Mouse (Mus musculus) limb, embryonic 14.5 days (tissue): ENCODE results near the gene Fbxl16. TPM values are rescaled to one million over a fixed set of nuclear protein-coding genes. Genes with fewer than 3 reads are reported as not detected.

Source experiments
- ATAC-seq: fragments of 200-750 bp; cut with Nextera tagmentation; 2 replicates; pipeline ENCODE4 v1.8.0; 2017; ENCODE audit warnings: low read depth, moderate number of reproducible peaks, moderate TSS enrichment; ENCODE audit not compliant: low FRiP score
- DNase-seq: peaks from one replicate; pipeline ENCODE4 v3.0.0-alpha.2; 2015; ENCODE audit warnings: low spot score
- H3K27ac ChIP-seq: fragments of 300-500 bp; sonication (generic); replicated peaks from 2 replicates; pipeline ENCODE4 v1.5.1; 2014; ENCODE audit warnings: low read depth, mild to moderate bottlenecking, low read length, moderate library complexity, mixed read lengths
- H3K27me3 ChIP-seq: fragments of 300-500 bp; sonication (generic); 2 replicates; pipeline ENCODE4 v1.6.1; 2014; ENCODE audit warnings: low read length, mixed read lengths; ENCODE audit not compliant: control insufficient read depth, insufficient read depth
- H3K36me3 ChIP-seq: fragments of 300-500 bp; sonication (generic); 2 replicates; pipeline ENCODE4 v1.6.1; 2014; ENCODE audit warnings: mild to moderate bottlenecking, low read length, moderate library complexity, mixed read lengths; ENCODE audit not compliant: control insufficient read depth, insufficient read depth
- H3K4me1 ChIP-seq: fragments of 300-500 bp; sonication (generic); 2 replicates; pipeline ENCODE4 v1.6.1; 2014; ENCODE audit warnings: antibody characterized with exemption, low read length, mixed read lengths; ENCODE audit not compliant: control insufficient read depth, insufficient read depth
- H3K4me2 ChIP-seq: fragments of 300-500 bp; sonication (generic); replicated peaks from 2 replicates; pipeline ENCODE4 v1.6.1; 2014; ENCODE audit warnings: low read depth, mild to moderate bottlenecking, low read length, moderate library complexity; ENCODE audit not compliant: severe bottlenecking
- H3K4me3 ChIP-seq: fragments of 300-500 bp; sonication (generic); replicated peaks from 2 replicates; pipeline ENCODE4 v1.5.1; 2014; ENCODE audit warnings: low read length
- H3K9ac ChIP-seq: fragments of 300-500 bp; sonication (generic); 2 replicates; pipeline ENCODE4 v1.6.1; 2014; ENCODE audit warnings: mild to moderate bottlenecking, low read depth, low read length, moderate library complexity; ENCODE audit not compliant: severe bottlenecking
- H3K9me3 ChIP-seq: fragments of 300-500 bp; sonication (generic); 2 replicates; pipeline ENCODE4 v1.6.1; 2016; ENCODE audit warnings: low read length; ENCODE audit not compliant: control insufficient read depth
- POLR2A ChIP-seq: fragments of 200-500 bp; IDR thresholded peaks from 2 replicates; pipeline ENCODE4 v1.8.0; 2012; ENCODE audit warnings: inconsistent platforms, mild to moderate bottlenecking, moderate library complexity, borderline replicate concordance; ENCODE audit not compliant: insufficient read depth, insufficient read length; ENCODE audit errors: extremely low read depth
- WGBS: fragments of 180-500 bp; shearing (Covaris S2); extraction: QIAGEN DNeasy Blood & Tissue Kit; methylation state at CpG from one replicate; pipeline ENCODE4 v1.1.7; 2014; 5-methylcytosine and 5-hydroxymethylcytosine counted together
- polyA plus RNA-seq, 2 experiments: library from polyadenylated mRNA; depleted of rRNA in 1 of 2; stranded (reverse) in 1 of 2; unstranded in 1 of 2; fragments of >200 nt; fragmentation: Nextera tagmentation in 1 of 2; extraction: Ambion mirVana in 1 of 2; gene quantifications; 2 replicates each; pipeline versions ENCODE4 v1.2.1 to v1.2.3; 2012 to 2014

The Fbxl16 gene
- polyA plus RNA-seq (2012; rRNA removed) (6.5 and 12.2 TPM in 2 replicates), polyA plus RNA-seq (2014; fragmentation: Nextera tagmentation; extraction: Ambion mirVana) (2.0 and 2.5 TPM in 2 replicates)

DNA sequence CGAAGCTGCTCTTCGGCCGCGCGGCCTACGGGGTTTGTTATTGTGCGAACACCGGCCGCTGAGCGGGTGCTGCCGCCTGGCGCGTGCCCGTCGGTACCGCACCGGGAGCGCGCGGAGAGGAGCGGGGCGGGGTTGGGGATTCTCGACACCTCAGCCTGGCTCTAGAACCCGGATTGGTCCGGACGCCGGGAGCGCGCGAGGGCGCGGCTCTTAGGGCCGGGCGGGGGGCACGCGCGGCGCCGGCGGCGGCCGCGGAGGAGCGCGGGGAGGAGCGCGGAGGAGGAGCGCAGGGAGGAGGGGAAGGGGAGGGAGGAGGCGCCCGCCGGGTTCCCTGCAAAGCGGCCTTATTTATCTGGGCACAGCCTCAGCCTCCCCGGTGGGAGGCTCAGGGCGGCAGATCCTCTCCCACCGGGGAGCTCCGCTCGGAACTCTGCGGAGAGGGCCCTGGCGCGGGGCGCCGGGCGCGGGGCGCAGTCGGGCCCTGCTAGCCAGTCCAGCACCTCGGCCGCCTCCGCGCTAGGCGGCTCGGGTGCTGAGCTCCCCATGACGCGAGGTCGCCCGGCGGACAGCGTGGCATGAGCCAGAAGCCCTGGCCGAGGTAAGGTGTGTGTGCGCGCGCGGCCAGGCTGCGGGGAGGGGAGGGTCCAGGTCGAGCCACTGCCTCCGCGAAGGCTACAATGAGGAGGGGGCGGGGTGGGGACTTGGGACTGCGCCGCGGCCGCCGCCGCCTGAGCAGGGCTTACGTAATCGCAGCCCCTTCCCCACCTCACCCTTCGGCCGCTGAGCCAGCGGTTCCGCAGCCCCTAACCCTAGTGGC, at the start of gene Fbxl16:
Gene Fbxl16 (plus strand): TSS at position 297 of the 817 bp plus-strand sequence.
- Histone ChIP-seq H3K4me1 (peaks cover 9% of the 10 kb centered on the region), H3K9me3 (no peaks in the 10 kb centered on the region), H3K27ac (no peak within 1 kb of the TSS), H3K9ac (peak within 1 kb of the TSS; percentile 63), H3K27me3 (peaks cover 30% of the 10 kb centered on the region), H3K4me3 (peak within 1 kb of the TSS; percentile 66), H3K4me2 (peak within 1 kb of the TSS; percentile 96), H3K36me3 (no peaks in the 10 kb centered on the region)
- peak; percentile 82 for DNase-seq
- no peak for TF ChIP-seq POLR2A
- 3% methylated on average over 60 of the region's 100 CpGs for WGBS
- ATAC-seq: peak; percentile 89

DNA sequence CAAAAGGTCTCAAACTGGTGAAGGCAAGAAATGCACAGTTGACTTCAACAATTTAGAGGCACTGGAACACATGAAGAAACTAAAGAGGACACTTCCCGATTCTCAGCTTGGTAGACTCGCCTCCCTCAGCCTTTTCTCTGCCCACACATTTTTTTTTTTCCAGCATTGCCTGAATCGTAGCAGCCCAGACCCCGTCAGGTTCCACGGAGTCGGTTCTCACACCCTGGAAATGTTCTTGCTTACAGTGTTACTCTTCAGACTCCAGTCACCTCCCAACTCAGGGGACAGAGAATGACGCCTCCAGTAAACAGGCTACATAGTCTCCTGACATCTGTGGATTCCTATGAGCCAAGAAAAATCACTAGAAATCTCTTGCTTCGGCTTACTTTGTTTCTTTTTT, 48.7 kb upstream of the Fbxl16 start:
- no peak overlapping the region for H3K27ac ChIP-seq
- H3K36me3 ChIP-seq: no peaks in the 10 kb centered on the region
- ATAC-seq: no peak
- H3K4me1 ChIP-seq: no peaks in the 10 kb centered on the region
- no peaks in the 10 kb centered on the region for H3K9me3 ChIP-seq
- no peak overlapping the region for H3K4me2 ChIP-seq
- no peak for DNase-seq
- no peaks in the 10 kb centered on the region for H3K27me3 ChIP-seq
- no peak for TF ChIP-seq POLR2A
- 73% methylated on average over 8 of the region's 8 CpGs for WGBS
- no peak overlapping the region for H3K4me3 ChIP-seq
- no peak overlapping the region for H3K9ac ChIP-seq

DNA sequence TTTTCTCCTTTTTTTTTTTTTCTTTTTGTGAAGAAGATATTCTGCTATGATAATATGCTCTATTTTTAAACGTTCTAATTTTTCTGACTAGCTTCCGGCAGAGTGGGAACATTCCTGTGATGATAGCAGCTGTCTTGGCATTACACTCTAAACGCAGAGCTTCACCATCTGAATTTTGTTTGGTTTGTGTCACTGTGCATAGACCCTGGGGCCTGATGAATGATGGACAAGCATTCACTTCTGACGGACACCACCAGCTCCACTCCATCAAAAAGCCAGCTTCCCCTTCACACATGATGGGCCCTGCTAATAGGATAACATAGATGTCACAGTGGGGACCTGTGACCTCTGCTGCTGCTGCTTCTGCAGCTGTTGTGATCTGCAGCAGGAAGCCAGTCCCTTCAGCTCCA, 47.3 kb upstream of the Fbxl16 start:
- no peak for TF ChIP-seq POLR2A
- Histone ChIP-seq H3K9ac (no peak overlapping the region), H3K9me3 (no peaks in the 10 kb centered on the region), H3K27ac (no peak overlapping the region), H3K4me1 (no peaks in the 10 kb centered on the region), H3K4me3 (no peak overlapping the region), H3K27me3 (no peaks in the 10 kb centered on the region), H3K36me3 (no peaks in the 10 kb centered on the region), H3K4me2 (no peak overlapping the region)
- 61% methylated on average over 4 of the region's 4 CpGs for WGBS
- ATAC-seq (no peak), DNase-seq (no peak)

DNA sequence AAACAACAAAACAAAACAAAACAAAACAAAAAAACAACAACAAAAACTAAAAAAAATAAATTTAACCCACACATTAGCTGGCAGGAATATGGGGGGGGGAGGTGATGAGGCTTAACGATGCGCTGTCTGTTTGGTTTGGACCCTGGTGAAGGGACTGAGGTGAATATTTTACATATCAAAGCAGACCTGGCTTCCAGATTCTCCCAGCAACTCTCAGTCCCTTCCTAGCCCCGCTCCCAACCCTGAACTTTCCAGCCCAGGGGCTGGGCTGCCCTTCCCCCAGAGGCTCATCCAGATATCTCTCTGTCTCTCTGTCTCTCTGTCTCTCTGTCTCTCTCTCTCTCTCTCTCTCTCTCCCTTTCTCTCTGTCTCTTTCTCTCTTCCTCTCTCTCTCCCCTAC, 46.3 kb upstream of the Fbxl16 start:
- no peak for TF ChIP-seq POLR2A
- DNase-seq: no peak
- ATAC-seq: no peak

DNA sequence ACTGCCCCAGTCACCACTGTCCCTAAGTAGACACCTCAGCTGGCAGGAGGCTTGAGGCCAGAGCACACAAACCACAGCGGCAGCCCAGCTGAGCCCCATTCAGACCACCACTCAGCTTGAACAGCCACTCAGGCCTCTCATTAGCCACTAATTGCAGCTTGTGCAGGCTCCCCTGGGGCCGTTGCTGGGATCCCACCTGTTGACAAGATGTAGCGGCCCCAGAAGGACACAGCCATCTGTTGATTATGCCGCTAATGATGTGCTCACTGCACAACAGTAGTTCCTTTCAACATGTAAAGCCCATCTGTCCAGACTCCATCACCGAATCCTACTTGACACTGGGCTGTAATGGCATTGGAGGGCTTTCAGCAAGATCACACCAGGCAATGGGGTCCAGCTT, 43.0 kb upstream of the Fbxl16 start:
- Histone ChIP-seq H3K27ac (no peak overlapping the region), H3K36me3 (no peaks in the 10 kb centered on the region), H3K27me3 (no peaks in the 10 kb centered on the region), H3K4me1 (no peaks in the 10 kb centered on the region), H3K9me3 (no peaks in the 10 kb centered on the region), H3K4me2 (no peak overlapping the region), H3K9ac (no peak overlapping the region), H3K4me3 (no peak overlapping the region)
- no peak for TF ChIP-seq POLR2A
- DNase-seq: no peak
- ATAC-seq: no peak
- 8% methylated on average over 5 of the region's 5 CpGs for WGBS

More for the DNA sequence above, 46.3 kb upstream of the Fbxl16 start:
- Histone ChIP-seq H3K9ac (no peak overlapping the region), H3K9me3 (no peaks in the 10 kb centered on the region), H3K4me2 (no peak overlapping the region), H3K4me1 (no peaks in the 10 kb centered on the region), H3K27ac (no peak overlapping the region), H3K27me3 (no peaks in the 10 kb centered on the region), H3K36me3 (no peaks in the 10 kb centered on the region), H3K4me3 (no peak overlapping the region)
- WGBS: 28% methylated on average over 3 of the region's 3 CpGs
